Mouse (Mus musculus) hindbrain, embryonic 13.5 days (tissue): ENCODE measurements around the gene Pigb. TPM values are rescaled to one million over a fixed set of nuclear protein-coding genes. Genes with fewer than 3 reads are reported as not detected.

ENCODE experiments used
- ATAC-seq: fragments of 200-750 bp; cut with Nextera tagmentation; 2 replicates; pipeline ENCODE4 v1.8.0; 2017; ENCODE audit warnings: moderate TSS enrichment; ENCODE audit not compliant: low FRiP score
- H3K27ac ChIP-seq: fragments of 300-500 bp; sonication (generic); 2 replicates; pipeline ENCODE4 v1.5.1; 2015; ENCODE audit warnings: inconsistent platforms, mild to moderate bottlenecking, moderate library complexity
- H3K27me3 ChIP-seq: fragments of 300-500 bp; sonication (generic); 2 replicates; pipeline ENCODE4 v1.6.1; 2015; ENCODE audit warnings: mild to moderate bottlenecking, inconsistent platforms
- H3K36me3 ChIP-seq: fragments of 300-500 bp; sonication (generic); 2 replicates; pipeline ENCODE4 v1.6.1; 2015; ENCODE audit warnings: mild to moderate bottlenecking, inconsistent platforms
- H3K4me1 ChIP-seq: fragments of 300-500 bp; sonication (generic); replicated peaks from 2 replicates; pipeline ENCODE4 v1.6.1; 2015; ENCODE audit warnings: inconsistent platforms
- H3K4me2 ChIP-seq: fragments of 300-500 bp; sonication (generic); 2 replicates; pipeline ENCODE4 v1.6.1; 2015; ENCODE audit warnings: inconsistent platforms, mild to moderate bottlenecking, moderate library complexity
- H3K4me3 ChIP-seq: fragments of 300-500 bp; sonication (generic); 2 replicates; pipeline ENCODE4 v1.5.1; 2015; ENCODE audit warnings: mild to moderate bottlenecking, inconsistent platforms
- H3K9ac ChIP-seq: fragments of 300-500 bp; sonication (generic); 2 replicates; pipeline ENCODE4 v1.6.1; 2015; ENCODE audit warnings: mild to moderate bottlenecking, inconsistent platforms
- H3K9me3 ChIP-seq: fragments of 300-500 bp; sonication (generic); 2 replicates; pipeline ENCODE4 v1.6.1; 2016; ENCODE audit warnings: inconsistent platforms
- WGBS: fragments of 180-500 bp; shearing (Covaris S2); methylation state at CpG from one replicate; pipeline ENCODE4 v1.1.7; 2015; 5-methylcytosine and 5-hydroxymethylcytosine counted together
- polyA plus RNA-seq: library from polyadenylated mRNA; unstranded; fragments of >200 nt; fragmentation: Nextera tagmentation; extraction: Ambion mirVana; gene quantifications from 2 replicates; pipeline ENCODE4 v1.2.1, GENCODE M21; 2015

Gene Pigb
- polyA plus RNA-seq, 1 experiment from 2014 or later = 13.4 TPM

GRCm38 (mm10) chr9:73044146-73045079 is 4.2 kb upstream of the Pigb start, which contains the start of gene Rab27a:
Gene Rab27a, plus strand, starts transcription at chr9:73044854.
- H3K9me3 ChIP-seq = no peaks in the 10 kb centered on the region
- no peaks in the 10 kb centered on the region for H3K36me3 ChIP-seq
- ATAC-seq = peak; percentile 58
- peak within 1 kb of the TSS; percentile 71 for H3K9ac ChIP-seq
- no peak within 1 kb of the TSS for H3K27ac ChIP-seq
- H3K27me3 ChIP-seq = peaks cover 11% of the 10 kb centered on the region; the same call in 1 of the 2 replicates
- 1% methylated on average over 41 of the region's 41 CpGs for WGBS
- peak within 1 kb of the TSS; percentile 48 for H3K4me3 ChIP-seq
- peaks cover 29% of the 10 kb centered on the region for H3K4me1 ChIP-seq
- H3K4me2 ChIP-seq = peak within 1 kb of the TSS; percentile 86

- Histone ChIP-seq H3K4me2 (peak overlapping the region; percentile 92), H3K4me3 (peak overlapping the region; percentile 76), H3K9me3 (no peaks in the 10 kb centered on the region), H3K27ac (peak overlapping the region; percentile 91), H3K36me3 (peaks cover 12% of the 10 kb centered on the region), H3K4me1 (peaks cover 24% of the 10 kb centered on the region), H3K9ac (peak overlapping the region; percentile 85), H3K27me3 (no peaks in the 10 kb centered on the region)
- WGBS = 0% methylated on average over 49 of the region's 49 CpGs
- ATAC-seq = peak; percentile 93
These were observed 794 bp downstream of the Pigb start for GRCm38 (mm10) chr9:73039222-73039945.

- peaks cover 63% of the 10 kb centered on the region for H3K36me3 ChIP-seq
- no peak overlapping the region for H3K9ac ChIP-seq
- no peak overlapping the region for H3K27ac ChIP-seq
- no peak overlapping the region for H3K4me3 ChIP-seq
- 98% methylated on average over 1 of the region's 1 CpGs for WGBS
- H3K27me3 ChIP-seq = no peaks in the 10 kb centered on the region
- no peak overlapping the region for H3K4me2 ChIP-seq
- no peaks in the 10 kb centered on the region for H3K9me3 ChIP-seq
- H3K4me1 ChIP-seq = peaks cover 2% of the 10 kb centered on the region
- ATAC-seq = no peak
These were observed 6.8 kb downstream of the Pigb start for GRCm38 (mm10) chr9:73033406-73033805.

DNA sequence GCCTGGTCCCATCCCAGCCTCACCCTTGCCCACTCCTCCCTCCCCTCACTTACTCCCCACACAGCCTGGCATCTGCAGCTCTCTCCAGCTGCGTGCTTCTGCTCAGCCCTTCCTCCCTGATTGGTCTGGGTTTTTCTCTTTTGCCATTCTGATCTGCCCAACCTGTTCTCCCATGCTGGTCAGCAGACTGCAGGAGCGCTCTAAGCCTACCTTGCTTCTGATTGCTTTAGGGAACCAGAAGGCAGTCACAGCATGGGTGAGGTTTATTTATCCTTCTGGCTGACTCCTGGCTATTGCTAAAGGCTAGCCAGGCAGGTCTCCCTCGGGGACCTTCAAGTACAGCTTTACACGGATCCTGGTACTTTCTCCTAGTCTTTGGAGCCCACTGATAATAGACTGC is 8.8 kb downstream of the Pigb start:
- Histone ChIP-seq H3K27ac (no peak overlapping the region), H3K27me3 (no peaks in the 10 kb centered on the region)

DNA sequence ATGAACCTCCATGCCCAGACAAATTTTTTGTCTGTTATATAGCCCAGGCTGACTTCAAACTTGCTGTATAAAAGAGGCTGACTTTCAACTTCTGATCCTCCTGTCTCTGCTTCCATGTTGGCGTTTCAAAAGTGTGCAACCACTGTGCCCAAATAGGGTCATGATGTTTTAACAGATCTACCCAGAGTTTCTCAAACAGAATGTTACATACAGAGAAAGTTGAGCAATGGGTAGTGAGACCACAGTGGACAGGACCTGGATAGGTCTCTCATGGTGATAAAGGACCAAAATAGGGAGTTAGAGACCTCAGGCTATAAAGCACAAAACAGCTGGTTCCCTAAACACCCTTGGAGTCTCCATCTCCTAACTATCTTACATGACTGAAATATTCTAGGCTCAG is 9.7 kb downstream of the Pigb start:
- Histone ChIP-seq H3K4me2 (no peak overlapping the region), H3K4me1 (peaks cover 10% of the 10 kb centered on the region; the same call in 1 of the 2 replicates), H3K36me3 (peaks cover 60% of the 10 kb centered on the region), H3K27me3 (no peaks in the 10 kb centered on the region), H3K9ac (no peak overlapping the region), H3K4me3 (no peak overlapping the region), H3K27ac (no peak overlapping the region), H3K9me3 (no peaks in the 10 kb centered on the region)
- no peak for ATAC-seq
- WGBS = 100% methylated on average over 1 of the region's 1 CpGs

More for the DNA sequence above, 8.8 kb downstream of the Pigb start:
- H3K36me3 ChIP-seq = peaks cover 67% of the 10 kb centered on the region
- H3K9ac ChIP-seq = no peak overlapping the region
- no peak overlapping the region for H3K4me3 ChIP-seq
- no peak for ATAC-seq
- WGBS = 69% methylated on average over 4 of the region's 4 CpGs
- H3K4me2 ChIP-seq = no peak overlapping the region
- H3K9me3 ChIP-seq = no peaks in the 10 kb centered on the region
- 0 out of 2 replicates have a peak, but pooled peaks cover 1% of the 10 kb centered on the region for H3K4me1 ChIP-seq

DNA sequence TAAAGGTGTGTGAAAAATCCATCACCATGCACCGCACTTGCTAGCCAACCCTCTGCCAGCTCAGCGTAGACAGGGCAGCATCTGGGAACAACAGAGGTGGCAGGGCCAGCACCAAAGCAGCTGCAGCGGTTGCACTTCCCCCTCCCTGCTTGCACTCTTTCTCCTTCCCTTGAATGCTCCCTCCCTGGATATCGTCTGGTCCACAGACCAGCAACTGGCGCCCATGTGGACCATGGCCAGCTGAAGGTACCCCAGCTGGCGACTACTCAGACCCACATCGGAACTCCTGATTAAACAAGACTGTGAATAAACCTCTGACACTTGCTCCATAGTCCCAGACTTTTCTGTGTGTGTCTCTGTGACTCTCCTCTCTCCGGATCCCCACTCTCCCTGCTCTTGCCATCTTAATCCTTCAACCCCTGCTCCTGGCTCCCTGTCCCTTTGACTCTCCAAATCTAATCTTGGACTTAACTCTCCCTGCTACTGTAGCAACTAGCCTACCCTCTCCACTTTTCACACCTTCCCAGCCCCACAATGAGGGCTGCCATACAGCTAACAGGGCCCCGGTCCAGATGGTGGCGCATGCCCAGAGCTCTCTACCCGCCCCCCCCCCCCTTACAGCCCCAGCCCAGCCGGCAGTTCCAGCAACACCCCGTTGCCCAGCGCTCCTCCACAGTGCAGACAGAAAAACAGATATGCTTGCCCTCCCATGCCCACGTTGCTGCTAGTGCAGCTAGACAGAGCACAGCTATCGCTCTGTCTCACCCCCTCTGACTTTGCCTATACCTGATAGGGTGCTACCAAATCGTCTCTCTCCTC is 14.2 kb downstream of the Pigb start:
- H3K27ac ChIP-seq = peak overlapping the region; percentile 35; the same call in 1 of the 2 replicates
- 18% methylated on average over 17 of the region's 17 CpGs for WGBS
- no peaks in the 10 kb centered on the region for H3K27me3 ChIP-seq
- H3K4me1 ChIP-seq = peaks cover 11% of the 10 kb centered on the region; the same call in 1 of the 2 replicates
- peak overlapping the region; percentile 36 for H3K4me2 ChIP-seq
- H3K36me3 ChIP-seq = peaks cover 49% of the 10 kb centered on the region
- H3K4me3 ChIP-seq = no peak overlapping the region
- peak; percentile 75 for ATAC-seq
- peak overlapping the region; percentile 13; the same call in 1 of the 2 replicates for H3K9ac ChIP-seq
- no peaks in the 10 kb centered on the region for H3K9me3 ChIP-seq

GRCm38 (mm10) chr9:73020566-73021097 is 19.5 kb downstream of the Pigb start:
- Histone ChIP-seq H3K27ac (no peak overlapping the region), H3K4me3 (no peak overlapping the region), H3K9ac (no peak overlapping the region), H3K9me3 (no peaks in the 10 kb centered on the region), H3K4me2 (no peak overlapping the region), H3K4me1 (peaks cover 2% of the 10 kb centered on the region; the same call in 1 of the 2 replicates), H3K27me3 (no peaks in the 10 kb centered on the region), H3K36me3 (peaks cover 73% of the 10 kb centered on the region)
- no peak for ATAC-seq
- WGBS = 94% methylated on average over 5 of the region's 5 CpGs

- WGBS = 94% methylated on average over 10 of the region's 10 CpGs
- Histone ChIP-seq H3K27me3 (no peaks in the 10 kb centered on the region), H3K27ac (no peak overlapping the region), H3K9me3 (no peaks in the 10 kb centered on the region), H3K4me1 (no peaks in the 10 kb centered on the region), H3K36me3 (peaks cover 80% of the 10 kb centered on the region), H3K4me3 (no peak overlapping the region), H3K4me2 (no peak overlapping the region), H3K9ac (no peak overlapping the region)
- ATAC-seq = no peak
These were observed 20.3 kb downstream of the Pigb start for GRCm38 (mm10) chr9:73019841-73020240.

- Histone ChIP-seq H3K9me3 (no peaks in the 10 kb centered on the region), H3K4me3 (no peak overlapping the region), H3K9ac (no peak overlapping the region), H3K27me3 (no peaks in the 10 kb centered on the region), H3K4me1 (no peaks in the 10 kb centered on the region), H3K4me2 (no peak overlapping the region), H3K36me3 (peaks cover 95% of the 10 kb centered on the region), H3K27ac (no peak overlapping the region)
- WGBS = 90% methylated on average over 13 of the region's 13 CpGs
- ATAC-seq = no peak
These were observed 25.5 kb downstream of the Pigb start for GRCm38 (mm10) chr9:73014724-73015123.

DNA sequence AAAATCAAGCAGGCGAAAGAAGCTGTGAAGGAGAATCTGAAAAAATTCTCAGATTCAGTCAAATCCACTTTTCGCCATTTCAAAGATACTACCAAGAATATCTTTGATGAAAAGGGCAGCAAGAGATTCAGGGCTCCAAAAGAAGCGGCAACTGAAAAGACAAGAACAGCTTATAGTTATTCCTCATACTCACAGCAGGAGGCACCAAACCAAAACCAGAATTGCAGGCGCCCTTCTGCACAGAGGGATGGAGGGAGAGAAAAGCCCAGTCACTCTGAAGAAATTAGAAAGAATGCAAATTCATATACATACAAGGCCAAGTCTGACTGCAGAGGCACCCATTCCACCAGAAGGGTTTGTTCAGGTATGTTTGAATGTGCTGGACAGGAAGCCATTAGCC is 27.5 kb downstream of the Pigb start:
- Histone ChIP-seq H3K9me3 (no peaks in the 10 kb centered on the region), H3K9ac (no peak overlapping the region), H3K27me3 (no peaks in the 10 kb centered on the region), H3K36me3 (peaks cover 90% of the 10 kb centered on the region), H3K4me2 (no peak overlapping the region), H3K4me1 (no peaks in the 10 kb centered on the region), H3K4me3 (no peak overlapping the region), H3K27ac (no peak overlapping the region)
- WGBS = 91% methylated on average over 4 of the region's 4 CpGs
- no peak for ATAC-seq

DNA sequence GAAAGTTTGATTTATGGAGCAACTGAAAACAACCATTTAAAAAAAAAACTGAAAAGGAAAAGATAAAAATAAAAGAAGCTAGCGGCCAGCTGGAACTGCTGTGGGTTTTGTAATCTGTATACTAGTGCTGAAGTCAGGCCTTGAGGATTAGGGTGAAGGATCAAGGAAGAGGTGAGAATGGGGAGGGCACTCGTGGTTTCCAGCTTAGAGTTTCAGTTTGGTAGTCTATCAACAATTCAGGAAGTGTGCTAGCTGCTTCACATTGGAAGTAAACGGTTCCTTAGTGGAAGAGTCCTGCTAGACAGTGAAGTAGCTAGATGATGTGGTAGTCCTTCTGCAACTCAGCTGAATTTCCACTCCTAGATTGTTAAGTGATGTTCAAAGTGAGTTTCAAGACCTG is 31.8 kb downstream of the Pigb start:
- Histone ChIP-seq H3K4me2 (no peak overlapping the region), H3K4me3 (no peak overlapping the region), H3K27me3 (no peaks in the 10 kb centered on the region), H3K9ac (no peak overlapping the region), H3K9me3 (no peaks in the 10 kb centered on the region), H3K4me1 (no peaks in the 10 kb centered on the region), H3K27ac (no peak overlapping the region), H3K36me3 (peaks cover 86% of the 10 kb centered on the region)
- 85% methylated on average over 3 of the region's 3 CpGs for whole genome bisulfite sequencing
- ATAC-seq = no peak
